Mouse (Mus musculus) B cell, adult (primary cell): ENCODE measurements around the gene Trim52. TPM values are rescaled to one million over a fixed set of nuclear protein-coding genes. Genes with fewer than 3 reads are reported as not detected.

Source experiments
- total RNA-seq: library from RNA; stranded (reverse); gene quantifications from 4 replicates; pipeline ENCODE4 v1.2.4, GENCODE M21; 2023; ENCODE audit not compliant: inconsistent age

Gene Trim52
- not detected in 4 replicates for total RNA-seq

GRCm38 (mm10) chr14:106105980-106106379 lies at the start of gene Trim52:
Gene Trim52 (plus strand): TSS chr14:106106198.

Other genes with a start within 250 kb of the Trim52 start
- gene Spry2, start 209.4 kb upstream of the Trim52 start, total RNA-seq = 3.9 to 5.8 TPM (median 4.2 TPM) in 4 replicates